Comparison of ENCODE assay signal across 26 mouse cellular contexts in genomic region chr12:32286652-32287051, GRCm38 (mm10).
"Had no signal": no experiment of that assay in that cellular context is flagged by ENCODE, and none has a peak within 500 bp of the region (broad histone marks: within the 10 kb centered on the region; RNA-seq: fewer than 3 reads in every experiment).

No protein-coding gene starts in this region.

- H3K4me2 ChIP-seq: heart, embryonic 12.5 days; hindbrain, embryonic 12.5 days; hindbrain, embryonic 14.5 days; intestine, embryonic 15.5 days; limb, embryonic 12.5 days; liver, embryonic 12.5 days had no signal

- H3K27me3 ChIP-seq: hindbrain, embryonic 12.5 days; intestine, embryonic 15.5 days; limb, embryonic 12.5 days; liver, embryonic 12.5 days had no signal

- H3K4me1 ChIP-seq: heart, embryonic 10.5 days; heart, embryonic 12.5 days; hindbrain, embryonic 10.5 days; hindbrain, embryonic 12.5 days; intestine, embryonic 15.5 days; limb, embryonic 12.5 days had no signal

- DNase-seq: gastrocnemius, adult 2 months; gastrocnemius, postnatal 10 days; gastrocnemius, postnatal 36 days; heart, adult 11 months; heart, postnatal 10 days; heart, postnatal 4 days; kidney, adult 18-20 months; kidney, adult 8-10 months; kidney, postnatal 14 days; kidney, postnatal 36 days; liver had no signal

- H3K36me3 ChIP-seq: heart, embryonic 10.5 days; heart, embryonic 12.5 days; hindbrain, embryonic 10.5 days; hindbrain, embryonic 12.5 days; intestine, embryonic 15.5 days; limb, embryonic 10.5 days; limb, embryonic 12.5 days; liver, embryonic 12.5 days had no signal

- H3K4me3 ChIP-seq: gastrocnemius, adult 2 months; heart, embryonic 10.5 days; heart, embryonic 12.5 days; hindbrain, embryonic 10.5 days; hindbrain, embryonic 12.5 days; intestine, embryonic 15.5 days; left cerebral cortex, adult 2 months; limb, embryonic 10.5 days; limb, embryonic 12.5 days; liver, embryonic 12.5 days had no signal

- H3K27ac ChIP-seq: gastrocnemius, adult 2 months; heart, embryonic 10.5 days; hindbrain, embryonic 10.5 days; hindbrain, embryonic 12.5 days; hindbrain, embryonic 14.5 days; intestine, embryonic 15.5 days; kidney, postnatal 0 days; left cerebral cortex, adult 2 months; limb, embryonic 10.5 days; limb, embryonic 12.5 days; liver, embryonic 12.5 days; liver, embryonic 14.5 days had no signal

- H3K9ac ChIP-seq: heart, embryonic 12.5 days; hindbrain, embryonic 12.5 days; hindbrain, embryonic 14.5 days; intestine, embryonic 15.5 days; limb, embryonic 12.5 days; liver, embryonic 12.5 days; liver, embryonic 14.5 days had no signal

- H3K9me3 ChIP-seq: heart, embryonic 10.5 days; heart, embryonic 12.5 days; hindbrain, embryonic 10.5 days; hindbrain, embryonic 12.5 days; intestine, embryonic 15.5 days; limb, embryonic 10.5 days; limb, embryonic 12.5 days; liver, embryonic 12.5 days had no signal

- ATAC-seq: hindbrain, embryonic 16.5 days; inflammation-experienced regulatory T-cells, adult 6 months; intestine, embryonic 15.5 days; intestine, postnatal 0 days; liver, embryonic 12.5 days had no signal
